Mouse (Mus musculus): ENCODE data around the gene Rab8a. TPM values are rescaled to one million over a fixed set of nuclear protein-coding genes. Genes with fewer than 3 reads are reported as not detected.
"Not testable (repeated sequence)": the region's sequence is repeated elsewhere in the genome, so short reads cannot be mapped to it uniquely, and the experiment has no call there.

The Rab8a gene
- total RNA-seq (2021) = 10 to 100 TPM; 23.6 to 24.2 TPM
- polyA plus RNA-seq (2012; rRNA removed) = 40.9 and 52.2 TPM in 2 replicates
- long read RNA-seq, full-length matches to known transcripts = 34 of 40 reads
- long read RNA-seq, partial matches to known transcripts = 1 of 40 reads
- long read RNA-seq, other reads (novel, unspliced or antisense) = 5 of 40 reads

- intact Hi-C loops (cut with DNase I) = loop anchor here (1.0 kb wide), 1 partner anchor 26 kb away; no protein-coding TSS in a partner anchor
- under 1% methylated on average over 82 of the region's 82 CpGs for WGBS
- H3K4me3 ChIP-seq = peak within 1 kb of the TSS; percentile 80
- H3K79me2 ChIP-seq (replicated peaks; ENCODE audit: control insufficient read depth, insufficient read depth, low read length) = peaks cover 10% of the 10 kb centered on the region
- TF ChIP-seq EP300 (IDR thresholded peaks at IDR 0.05; ENCODE audit: insufficient read depth, low read depth, low read length) (no peak; the same call in 1 of the 2 replicates), POLR2A (IDR thresholded peaks at IDR 0.05; ENCODE audit: insufficient read depth, low read depth, low read length) (peak; percentile 89), CTCF (IDR thresholded peaks at IDR 0.05) (0 out of 2 replicates have a peak, but pooled peaks have one; percentile 13)
- H3K9ac ChIP-seq (ENCODE audit: low read depth, low read length) = peak within 1 kb of the TSS; percentile 80
- peak within 1 kb of the TSS; percentile 92 for H3K27ac ChIP-seq
- peak; percentile 100 for DNase-seq
- no peaks in the 10 kb centered on the region for H3K27me3 ChIP-seq (ENCODE audit: control insufficient read depth, insufficient read depth, low read length)
- H3K36me3 ChIP-seq (ENCODE audit: control insufficient read depth, insufficient read depth, low read length) = peaks cover 5% of the 10 kb centered on the region; the same call in 1 of the 2 replicates
- H3K4me1 ChIP-seq (ENCODE audit: control insufficient read depth, insufficient read depth, low read length) = peaks cover 13% of the 10 kb centered on the region
Measured at GRCm38 (mm10) chr8:72160707-72161697, at the start of gene Rab8a. Rab8a (plus strand) TSS chr8:72161200.

GRCm38 (mm10) chr8:72112486-72112885 lies 48.5 kb upstream of the Rab8a start:
- no peaks in the 10 kb centered on the region for H3K4me1 ChIP-seq (ENCODE audit: control insufficient read depth, insufficient read depth, low read length)
- no peak overlapping the region for H3K4me3 ChIP-seq
- H3K9ac ChIP-seq (ENCODE audit: low read depth, low read length) = no peak overlapping the region
- H3K36me3 ChIP-seq (ENCODE audit: control insufficient read depth, insufficient read depth, low read length) = no peaks in the 10 kb centered on the region
- TF ChIP-seq POLR2A (IDR thresholded peaks at IDR 0.05; ENCODE audit: insufficient read depth, low read depth, low read length) (no peak), EP300 (IDR thresholded peaks at IDR 0.05; ENCODE audit: insufficient read depth, low read depth, low read length) (no peak), CTCF (IDR thresholded peaks at IDR 0.05) (peak; percentile 43)
- no peak overlapping the region for H3K27ac ChIP-seq
- 64% methylated on average over 3 of the region's 3 CpGs for WGBS
- H3K27me3 ChIP-seq (ENCODE audit: control insufficient read depth, insufficient read depth, low read length) = no peaks in the 10 kb centered on the region
- intact Hi-C loops (cut with DNase I) = no loop called here
- no peaks in the 10 kb centered on the region for H3K79me2 ChIP-seq (replicated peaks; ENCODE audit: control insufficient read depth, insufficient read depth, low read length)
- DNase-seq = no peak

- Histone ChIP-seq H3K27me3 (ENCODE audit: control insufficient read depth, insufficient read depth, low read length) (no peaks in the 10 kb centered on the region), H3K9ac (ENCODE audit: low read depth, low read length) (no peak overlapping the region), H3K4me3 (no peak overlapping the region), H3K36me3 (ENCODE audit: control insufficient read depth, insufficient read depth, low read length) (no peaks in the 10 kb centered on the region), H3K4me1 (ENCODE audit: control insufficient read depth, insufficient read depth, low read length) (no peaks in the 10 kb centered on the region), H3K79me2 (replicated peaks; ENCODE audit: control insufficient read depth, insufficient read depth, low read length) (no peaks in the 10 kb centered on the region), H3K27ac (no peak overlapping the region)
- intact Hi-C loops (cut with DNase I) = no loop called here
- WGBS = 79% methylated on average over 2 of the region's 2 CpGs
- TF ChIP-seq CTCF (IDR thresholded peaks at IDR 0.05) (no peak), POLR2A (IDR thresholded peaks at IDR 0.05; ENCODE audit: insufficient read depth, low read depth, low read length) (no peak), EP300 (IDR thresholded peaks at IDR 0.05; ENCODE audit: insufficient read depth, low read depth, low read length) (no peak)
- DNase-seq = no peak
Measured at GRCm38 (mm10) chr8:72115202-72115601, 45.8 kb upstream of the Rab8a start.

- TF ChIP-seq EP300 (IDR thresholded peaks at IDR 0.05; ENCODE audit: insufficient read depth, low read depth, low read length) (no peak), CTCF (IDR thresholded peaks at IDR 0.05) (peak; percentile 28), POLR2A (IDR thresholded peaks at IDR 0.05; ENCODE audit: insufficient read depth, low read depth, low read length) (no peak)
- H3K79me2 ChIP-seq (replicated peaks; ENCODE audit: control insufficient read depth, insufficient read depth, low read length) = no peaks in the 10 kb centered on the region
Measured at GRCm38 (mm10) chr8:72118616-72119015, 42.4 kb upstream of the Rab8a start.

GRCm38 (mm10) chr8:72121486-72121885 lies 39.5 kb upstream of the Rab8a start:
- H3K4me3 ChIP-seq; H3K4me1 ChIP-seq (ENCODE audit: control insufficient read depth, insufficient read depth, low read length); H3K36me3 ChIP-seq (ENCODE audit: control insufficient read depth, insufficient read depth, low read length); H3K27ac ChIP-seq; DNase-seq; intact Hi-C loops (cut with DNase I); H3K9ac ChIP-seq (ENCODE audit: low read depth, low read length); H3K27me3 ChIP-seq (ENCODE audit: control insufficient read depth, insufficient read depth, low read length); H3K79me2 ChIP-seq (replicated peaks; ENCODE audit: control insufficient read depth, insufficient read depth, low read length): not testable (repeated sequence)
- 67% methylated on average over 3 of the region's 3 CpGs for WGBS

More at GRCm38 (mm10) chr8:72118616-72119015, 42.4 kb upstream of the Rab8a start:
- Histone ChIP-seq H3K36me3 (ENCODE audit: control insufficient read depth, insufficient read depth, low read length) (no peaks in the 10 kb centered on the region), H3K27me3 (ENCODE audit: control insufficient read depth, insufficient read depth, low read length) (no peaks in the 10 kb centered on the region), H3K4me1 (ENCODE audit: control insufficient read depth, insufficient read depth, low read length) (no peaks in the 10 kb centered on the region), H3K27ac (no peak overlapping the region), H3K9ac (ENCODE audit: low read depth, low read length) (no peak overlapping the region), H3K4me3 (no peak overlapping the region)
- DNase-seq = no peak
- intact Hi-C loops (cut with DNase I) = no loop called here
- 45% methylated on average over 4 of the region's 4 CpGs for WGBS

GRCm38 (mm10) chr8:72121997-72122396 lies 39.0 kb upstream of the Rab8a start:
- no peak overlapping the region for H3K4me3 ChIP-seq
- 89% methylated on average over 1 of the region's 1 CpGs for WGBS
- H3K27ac ChIP-seq = no peak overlapping the region
- no peaks in the 10 kb centered on the region for H3K27me3 ChIP-seq (ENCODE audit: control insufficient read depth, insufficient read depth, low read length)
- no peaks in the 10 kb centered on the region for H3K4me1 ChIP-seq (ENCODE audit: control insufficient read depth, insufficient read depth, low read length)
- H3K9ac ChIP-seq (ENCODE audit: low read depth, low read length) = no peak overlapping the region
- no peak for DNase-seq
- H3K79me2 ChIP-seq (replicated peaks; ENCODE audit: control insufficient read depth, insufficient read depth, low read length) = no peaks in the 10 kb centered on the region
- no peaks in the 10 kb centered on the region for H3K36me3 ChIP-seq (ENCODE audit: control insufficient read depth, insufficient read depth, low read length)
- TF ChIP-seq EP300 (IDR thresholded peaks at IDR 0.05; ENCODE audit: insufficient read depth, low read depth, low read length) = no peak
- TF ChIP-seq POLR2A (IDR thresholded peaks at IDR 0.05; ENCODE audit: insufficient read depth, low read depth, low read length) = no peak
- intact Hi-C loops (cut with DNase I) = no loop called here

Measured in heart, adult 2 months (tissue).